Mouse (Mus musculus): Measurements from ENCODE around the gene Sema4c.

Gene Sema4c

GRCm38 (mm10) chr1:36576991-36577675 is 19.0 kb upstream of the Sema4c start:
- DNase-seq = no peak

DNA sequence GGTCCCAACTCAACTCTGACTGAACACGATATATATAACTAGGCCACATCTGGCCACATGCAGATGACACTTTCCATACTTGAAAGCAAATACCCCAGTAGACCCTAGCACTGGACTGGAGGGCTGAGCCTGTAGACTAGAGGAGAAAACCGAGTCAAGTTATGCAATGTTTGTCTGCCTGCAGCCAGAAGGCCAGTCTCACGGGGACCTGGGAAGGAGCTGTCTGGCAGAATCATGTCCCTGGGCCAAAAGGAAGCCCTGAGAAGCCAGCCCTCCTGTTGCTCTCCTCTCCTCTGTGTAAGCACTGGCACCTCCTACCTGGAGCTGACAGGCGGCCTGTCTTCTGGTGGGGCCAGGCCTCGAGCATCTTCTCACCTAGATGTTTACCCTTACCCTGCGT is 17.2 kb upstream of the Sema4c start:
- DNase-seq = no peak

DNA sequence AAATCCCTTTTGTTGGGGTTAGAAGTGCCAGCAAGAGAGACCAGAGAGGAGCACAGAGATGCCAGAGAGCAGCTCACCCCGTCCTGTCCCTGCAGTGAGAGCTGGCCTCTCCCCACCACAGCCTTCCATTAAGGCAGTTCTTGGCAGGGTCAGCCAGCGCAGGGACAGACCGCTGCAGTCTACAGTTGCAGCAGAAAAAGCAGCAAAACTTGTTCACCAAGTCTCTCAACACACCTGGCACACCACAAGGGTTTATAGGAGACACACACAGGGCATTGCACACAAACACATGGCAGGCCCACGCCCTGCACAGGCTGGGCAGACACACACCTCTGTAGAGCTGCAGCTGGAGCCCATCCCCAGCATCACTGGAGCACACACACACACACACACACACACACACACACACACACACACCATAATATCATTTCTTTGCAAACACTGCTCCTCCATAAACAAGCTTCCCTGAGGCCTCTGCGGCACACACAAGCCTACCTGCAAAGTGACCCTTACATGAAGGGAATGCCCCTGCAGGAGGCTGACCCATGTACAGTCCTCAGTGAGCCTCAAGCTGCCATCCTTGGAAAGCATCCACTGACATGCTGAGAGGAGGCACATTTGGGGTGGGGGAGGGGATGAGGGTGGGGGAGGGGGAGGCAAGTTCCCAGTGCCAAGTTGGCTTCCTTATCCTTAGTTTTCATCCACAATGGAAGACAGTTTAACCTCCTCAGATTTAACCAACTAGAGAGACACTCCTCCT is 16.2 kb upstream of the Sema4c start:
- no peak for DNase-seq

DNA sequence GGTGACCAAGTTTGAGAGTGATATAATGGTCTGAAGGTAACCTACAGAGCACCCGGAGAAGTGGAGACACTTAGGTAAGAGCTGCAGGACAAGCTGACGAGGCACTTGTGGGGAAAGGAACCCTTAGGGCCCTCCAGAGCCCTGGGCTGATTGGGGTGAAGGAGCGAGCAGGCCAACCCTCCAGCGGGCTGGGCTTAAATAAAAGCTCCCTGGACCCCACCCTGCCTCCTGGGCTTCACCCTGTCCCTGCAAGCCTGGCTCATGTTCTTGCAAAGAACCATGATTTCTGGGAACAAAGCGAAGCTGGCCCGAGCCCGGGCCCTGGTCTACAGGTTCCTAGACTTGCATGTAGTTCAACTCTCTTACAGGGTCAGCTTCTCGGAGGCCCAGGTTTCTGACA is 15.4 kb upstream of the Sema4c start:
- DNase-seq = no peak

DNA sequence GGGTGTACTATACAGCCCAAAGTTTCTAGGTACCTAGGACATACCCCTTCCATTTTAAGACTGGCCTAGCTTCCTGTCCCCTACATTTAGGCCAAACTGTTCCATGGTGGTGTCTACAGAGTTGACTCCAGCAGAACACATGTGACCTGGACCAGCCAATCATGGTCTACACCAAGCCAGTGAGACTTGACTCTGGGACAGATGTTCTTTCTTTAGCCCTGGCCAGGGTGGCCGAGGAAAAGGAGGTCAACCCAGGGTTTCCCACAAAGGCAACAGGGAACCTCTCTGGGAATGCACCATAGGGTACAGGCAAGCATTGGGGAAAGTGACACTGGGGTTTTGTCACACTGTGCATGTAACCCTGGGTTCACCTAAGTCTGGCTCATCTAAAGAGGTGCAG is 14.6 kb upstream of the Sema4c start:
- DNase-seq = no peak

GRCm38 (mm10) chr1:36572140-36572700 is 14.1 kb upstream of the Sema4c start:
- no peak for DNase-seq

GRCm38 (mm10) chr1:36571627-36572026 is 13.5 kb upstream of the Sema4c start:
- DNase-seq = no peak

- DNase-seq = no peak
Measured at GRCm38 (mm10) chr1:36570320-36570719, 12.2 kb upstream of the Sema4c start.

GRCm38 (mm10) chr1:36569694-36570276 is 11.6 kb upstream of the Sema4c start:
- DNase-seq = no peak

GRCm38 (mm10) chr1:36568776-36569175 is 10.6 kb upstream of the Sema4c start:
- DNase-seq = no peak

DNA sequence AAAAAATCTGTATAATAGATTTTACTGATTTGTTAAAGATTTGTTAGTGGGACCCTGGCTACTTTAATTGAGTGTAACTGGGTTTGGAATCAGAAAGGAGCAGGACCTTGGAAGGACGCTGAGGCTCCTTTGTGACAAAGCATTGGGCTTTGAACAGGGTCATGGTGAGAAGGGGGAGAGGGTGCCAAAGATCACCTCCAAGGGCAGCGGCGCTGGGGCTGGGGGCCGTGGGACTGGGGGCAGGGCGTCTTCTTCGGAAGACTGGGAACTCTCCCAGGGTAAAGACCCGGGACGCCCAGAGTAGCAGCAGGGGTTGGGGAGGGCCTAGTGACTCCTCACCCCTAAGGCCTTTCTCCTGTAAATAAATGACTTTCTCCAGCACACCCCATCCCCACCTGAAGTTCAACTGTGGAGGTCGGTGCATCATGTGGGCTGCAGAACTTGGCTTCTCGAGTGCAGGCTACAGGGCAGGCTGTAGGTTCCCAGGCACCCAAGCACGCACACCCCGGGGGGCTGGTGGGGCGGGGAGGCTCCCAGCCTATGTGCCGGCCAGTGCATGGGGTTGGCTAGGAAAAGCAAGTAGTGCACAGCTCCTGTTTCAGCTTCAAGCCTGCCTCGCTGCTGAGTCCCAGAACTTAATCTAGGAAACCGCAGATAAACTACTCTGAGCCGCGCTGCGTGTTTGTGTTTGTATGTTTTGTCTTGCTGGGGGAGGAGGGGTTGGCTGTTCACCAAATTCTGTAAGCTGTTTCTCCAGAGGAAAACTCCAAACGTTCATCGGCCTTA is 9.9 kb upstream of the Sema4c start:
- DNase-seq = no peak

DNA sequence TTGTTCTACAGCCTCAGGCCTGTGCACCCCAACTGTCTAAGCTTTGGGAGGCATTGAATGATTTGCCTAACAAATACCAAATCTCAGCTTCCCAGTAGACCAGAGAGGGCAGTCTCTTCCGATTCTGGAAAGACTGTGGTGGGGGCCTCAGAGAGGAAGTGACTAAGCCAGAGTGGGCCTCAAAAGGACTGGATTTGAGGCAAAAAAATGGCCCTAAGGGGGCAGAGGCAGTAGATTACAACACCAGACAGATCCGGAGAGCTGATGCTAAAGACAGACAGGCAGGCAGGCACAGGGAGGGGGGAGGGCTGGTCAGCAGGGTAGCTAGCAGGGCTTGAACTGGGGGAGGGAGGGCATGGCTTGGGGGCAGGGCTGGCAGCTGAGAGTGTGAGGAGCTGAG is 8.3 kb upstream of the Sema4c start:
- DNase-seq = no peak

DNA sequence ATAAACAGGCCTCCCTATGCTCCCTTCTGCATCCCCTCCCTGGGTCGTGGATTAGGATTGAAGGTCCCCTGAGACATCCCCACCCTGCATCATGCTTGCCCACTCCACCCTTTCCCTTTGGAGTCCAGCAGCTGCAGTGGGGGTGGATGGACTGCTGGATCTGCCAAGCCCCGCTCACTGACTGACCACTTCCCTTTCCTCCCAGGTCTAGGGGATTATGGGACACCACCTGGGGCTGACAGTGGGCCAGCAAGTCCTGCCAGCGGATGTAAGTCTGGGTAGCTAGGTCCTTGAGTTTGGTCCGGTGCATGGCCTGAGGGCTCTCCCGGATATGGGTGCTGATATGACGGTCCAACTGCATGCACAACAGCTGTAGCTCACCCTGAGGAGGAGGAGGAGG is 6.0 kb upstream of the Sema4c start:
- DNase-seq = no peak

- DNase-seq = no peak
Measured at GRCm38 (mm10) chr1:36563632-36564031, 5.5 kb upstream of the Sema4c start.

DNA sequence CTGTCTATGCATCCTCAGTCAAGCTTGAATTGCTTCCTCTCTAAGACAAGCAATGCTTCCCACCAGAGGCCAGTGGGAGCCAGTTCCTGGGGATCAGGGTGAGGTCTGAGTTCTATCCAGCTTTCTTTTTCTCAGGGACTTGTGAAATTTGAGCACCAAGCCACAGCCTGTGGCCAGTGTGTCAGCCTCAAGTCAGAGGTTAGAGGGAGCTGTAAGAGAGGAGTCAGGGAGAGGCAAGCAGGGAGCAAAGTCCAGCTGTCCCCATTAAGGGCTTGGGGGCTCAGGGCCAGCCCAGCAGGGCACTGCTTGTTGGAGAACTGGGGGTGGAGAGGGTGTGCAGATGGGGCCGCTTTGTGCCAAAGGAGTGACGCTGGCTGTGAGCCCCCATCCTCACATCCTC is 5.0 kb upstream of the Sema4c start:
- no peak for DNase-seq

- DNase-seq = no peak
Measured at GRCm38 (mm10) chr1:36562388-36562787, 4.2 kb upstream of the Sema4c start.

GRCm38 (mm10) chr1:36560903-36561302 is 2.8 kb upstream of the Sema4c start:
- no peak for DNase-seq

- DNase-seq = no peak
Measured at GRCm38 (mm10) chr1:36559888-36560287, 1.7 kb upstream of the Sema4c start.

GRCm38 (mm10) chr1:36559256-36559655 is 1.1 kb upstream of the Sema4c start:
- DNase-seq = no peak

DNA sequence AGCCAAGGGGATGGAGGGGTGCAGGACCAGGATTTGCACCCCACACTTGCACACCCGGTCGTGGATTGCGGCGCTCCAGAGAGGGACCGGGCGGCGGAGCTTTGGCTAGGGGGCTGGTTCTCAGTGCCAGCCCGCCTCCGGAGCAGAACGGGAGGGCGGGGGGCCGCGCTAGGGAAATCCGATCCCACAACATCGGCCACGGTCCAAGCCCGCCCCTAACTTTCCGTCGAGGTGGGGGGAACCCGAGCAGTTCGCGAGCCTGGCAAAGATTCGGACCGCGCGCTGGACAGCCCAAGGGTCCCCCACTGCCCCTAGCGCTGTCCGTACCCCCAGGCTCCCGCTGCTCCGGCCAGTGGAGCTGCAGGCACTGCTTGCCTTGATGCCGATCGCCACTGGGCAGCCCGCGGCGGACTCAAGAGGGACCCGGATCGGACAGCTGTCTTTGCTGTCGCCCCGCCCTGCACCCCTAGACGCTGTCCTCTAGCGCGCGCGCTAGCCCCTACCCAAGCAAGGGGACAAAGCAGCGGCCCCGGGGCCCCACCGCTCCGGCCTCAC is 615 bp downstream of the Sema4c start:
- peak; percentile 53 for DNase-seq

- DNase-seq = peak; percentile 94
Measured at GRCm38 (mm10) chr1:36556553-36557456, 1.3 kb downstream of the Sema4c start.
